Mouse (Mus musculus) heart, embryonic 13.5 days (tissue): ENCODE results near the gene Adgrf3. TPM values are rescaled to one million over a fixed set of nuclear protein-coding genes. Genes with fewer than 3 reads are reported as not detected.
"Not testable (repeated sequence)": the region's sequence is repeated elsewhere in the genome, so short reads cannot be mapped to it uniquely, and the experiment has no call there.

Experiments
- ATAC-seq: fragments of 200-750 bp; cut with Nextera tagmentation; 2 replicates; pipeline ENCODE4 v1.8.0; 2017; ENCODE audit warnings: moderate TSS enrichment; ENCODE audit not compliant: insufficient number of reproducible peaks, low FRiP score, low TSS enrichment; ENCODE audit errors: extremely low read depth
- H3K27ac ChIP-seq: fragments of 300-500 bp; sonication (generic); replicated peaks from 2 replicates; pipeline ENCODE4 v1.5.1; 2015; ENCODE audit warnings: moderate library complexity, mild to moderate bottlenecking, inconsistent platforms
- H3K27me3 ChIP-seq: fragments of 300-500 bp; sonication (generic); replicated peaks from 2 replicates; pipeline ENCODE4 v1.6.1; 2015; ENCODE audit warnings: mild to moderate bottlenecking, inconsistent platforms
- H3K36me3 ChIP-seq: fragments of 300-500 bp; sonication (generic); 2 replicates; pipeline ENCODE4 v1.6.1; 2015; ENCODE audit warnings: mild to moderate bottlenecking, inconsistent platforms
- H3K4me1 ChIP-seq: fragments of 300-500 bp; sonication (generic); 2 replicates; pipeline ENCODE4 v1.6.1; 2015; ENCODE audit warnings: inconsistent platforms
- H3K4me2 ChIP-seq: fragments of 300-500 bp; sonication (generic); 2 replicates; pipeline ENCODE4 v1.6.1; 2015; ENCODE audit warnings: inconsistent platforms, mild to moderate bottlenecking, moderate library complexity
- H3K4me3 ChIP-seq: fragments of 300-500 bp; sonication (generic); 2 replicates; pipeline ENCODE4 v1.5.1; 2015; ENCODE audit warnings: moderate library complexity, mild to moderate bottlenecking, inconsistent platforms
- H3K9ac ChIP-seq: fragments of 300-500 bp; sonication (generic); 2 replicates; pipeline ENCODE4 v1.6.1; 2015; ENCODE audit warnings: inconsistent platforms, mild to moderate bottlenecking, moderate library complexity
- H3K9me3 ChIP-seq: fragments of 300-500 bp; sonication (generic); 2 replicates; pipeline ENCODE4 v1.6.1; 2016; ENCODE audit warnings: inconsistent platforms
- WGBS: fragments of 180-500 bp; shearing (Covaris S2); methylation state at CpG from one replicate; pipeline ENCODE4 v1.1.7; 2015; ENCODE audit warnings: mixed read lengths; 5-methylcytosine and 5-hydroxymethylcytosine counted together
- polyA plus RNA-seq: library from polyadenylated mRNA; unstranded; fragments of >200 nt; fragmentation: Nextera tagmentation; extraction: Ambion mirVana; gene quantifications from 2 replicates; pipeline ENCODE4 v1.2.1, GENCODE M21; 2015

Gene Adgrf3
- polyA plus RNA-seq, 1 experiment from 2014 or later: 0.78 TPM

DNA sequence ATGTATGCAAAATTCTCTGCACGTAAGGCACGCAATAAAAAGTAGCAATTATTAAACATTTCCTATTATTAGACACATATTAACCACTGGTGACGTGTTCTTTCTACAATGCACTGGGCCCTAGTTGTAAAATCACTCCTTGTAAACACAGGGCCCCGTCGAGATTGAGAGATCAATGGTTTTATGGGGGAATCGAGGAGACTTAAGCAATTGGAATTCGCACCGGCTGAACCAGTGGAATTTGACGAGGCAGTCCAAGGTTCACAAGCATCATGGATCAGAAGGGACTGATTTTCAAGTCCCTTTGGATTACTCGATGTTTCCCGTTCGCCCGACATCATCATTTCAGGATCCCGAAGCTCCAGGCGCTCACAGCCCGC is 26.4 kb upstream of the Adgrf3 start:
- Histone ChIP-seq H3K36me3 (peaks cover 11% of the 10 kb centered on the region), H3K27ac (peak overlapping the region; percentile 65), H3K9me3 (peaks cover 5% of the 10 kb centered on the region; the same call in 1 of the 2 replicates), H3K9ac (peak overlapping the region; percentile 82), H3K4me3 (peak overlapping the region; percentile 84), H3K4me2 (peak overlapping the region; percentile 89), H3K27me3 (no peaks in the 10 kb centered on the region), H3K4me1 (peaks cover 39% of the 10 kb centered on the region)
- WGBS: 55% methylated on average over 16 of the region's 16 CpGs
- ATAC-seq: no peak

DNA sequence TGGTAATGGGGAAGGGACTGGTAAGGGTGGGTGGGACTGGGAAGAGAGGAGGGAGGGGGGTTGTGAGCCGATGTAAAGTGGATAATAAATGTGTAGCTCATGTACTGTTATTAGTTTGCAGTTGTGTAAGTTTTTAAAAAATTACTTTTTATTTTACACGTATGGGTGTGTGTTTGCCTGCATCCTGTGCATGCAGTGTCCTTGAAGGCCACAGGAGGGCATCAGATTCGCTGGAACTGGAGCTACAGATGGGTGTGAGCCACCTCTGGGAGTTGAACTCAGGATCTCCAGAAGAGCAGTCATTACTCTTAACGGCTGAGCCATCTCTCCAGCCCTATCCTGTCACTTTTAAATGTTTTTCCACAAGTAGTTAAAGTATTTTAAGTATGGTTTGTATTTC is 25.4 kb upstream of the Adgrf3 start:
- Histone ChIP-seq H3K27me3 (no peaks in the 10 kb centered on the region), H3K27ac (no peak overlapping the region), H3K4me3 (no peak overlapping the region), H3K9me3 (peaks cover 5% of the 10 kb centered on the region; the same call in 1 of the 2 replicates), H3K36me3 (peaks cover 11% of the 10 kb centered on the region), H3K4me2 (no peak overlapping the region), H3K4me1 (peaks cover 32% of the 10 kb centered on the region), H3K9ac (no peak overlapping the region)
- no peak for ATAC-seq
- WGBS: 80% methylated on average over 4 of the region's 4 CpGs

GRCm38 (mm10) chr5:30222681-30223080 is 17.2 kb upstream of the Adgrf3 start:
- Histone ChIP-seq H3K27ac (no peak overlapping the region), H3K4me1 (no peaks in the 10 kb centered on the region), H3K9me3 (no peaks in the 10 kb centered on the region), H3K9ac (no peak overlapping the region), H3K36me3 (peaks cover 6% of the 10 kb centered on the region), H3K27me3 (no peaks in the 10 kb centered on the region), H3K4me3 (no peak overlapping the region), H3K4me2 (no peak overlapping the region)
- ATAC-seq: no peak
- 95% methylated on average over 8 of the region's 8 CpGs for WGBS

DNA sequence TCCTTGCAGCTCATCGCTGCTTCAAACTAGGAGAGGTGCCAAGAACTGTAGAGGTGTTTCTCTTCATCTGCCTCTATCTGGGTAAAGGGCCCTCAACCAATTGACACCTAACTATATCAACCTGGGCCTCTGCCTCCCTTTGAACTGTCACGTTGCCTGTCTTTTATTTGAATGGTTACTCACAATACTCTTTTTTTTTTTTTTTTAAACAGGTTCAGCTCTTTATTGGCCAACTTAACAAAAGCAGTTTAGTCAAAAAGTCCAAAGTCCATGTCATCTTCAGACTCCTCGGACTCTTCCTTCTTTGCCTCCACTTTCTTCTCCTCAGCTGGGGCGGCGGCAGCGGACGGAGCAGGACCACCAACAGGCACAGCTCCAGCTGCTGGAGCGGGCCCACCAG is 15.1 kb upstream of the Adgrf3 start:
- H3K36me3 ChIP-seq: peaks cover 6% of the 10 kb centered on the region
- no peaks in the 10 kb centered on the region for H3K9me3 ChIP-seq
- no peak overlapping the region for H3K4me3 ChIP-seq
- no peak overlapping the region for H3K27ac ChIP-seq
- no peak for ATAC-seq
- H3K27me3 ChIP-seq: peaks cover 3% of the 10 kb centered on the region
- no peak overlapping the region for H3K4me2 ChIP-seq
- H3K9ac ChIP-seq: no peak overlapping the region
- WGBS: 87% methylated on average over 8 of the region's 8 CpGs
- H3K4me1 ChIP-seq: no peaks in the 10 kb centered on the region

DNA sequence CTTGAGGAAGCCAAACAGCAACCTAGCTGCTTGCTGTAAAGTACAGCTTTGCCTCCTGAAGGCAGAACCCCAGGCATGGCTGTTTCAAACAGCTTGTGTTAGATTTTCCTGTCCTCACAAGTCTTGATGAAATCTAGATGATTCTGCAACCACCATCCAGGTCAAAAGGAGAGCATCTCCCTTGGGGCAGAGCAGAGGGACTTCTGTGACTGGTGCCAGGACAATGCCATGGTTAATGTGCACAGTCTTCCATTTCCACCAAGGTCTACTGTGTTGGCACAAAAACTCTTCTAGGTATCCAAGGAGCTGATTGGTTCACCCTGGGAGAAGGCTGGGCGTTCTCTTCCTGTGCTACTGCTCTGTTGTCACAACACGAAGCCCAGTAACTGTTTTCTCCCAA is 14.2 kb upstream of the Adgrf3 start:
- H3K4me3 ChIP-seq: no peak overlapping the region
- no peak overlapping the region for H3K4me2 ChIP-seq
- H3K4me1 ChIP-seq: no peaks in the 10 kb centered on the region
- WGBS: 63% methylated on average over 2 of the region's 2 CpGs
- H3K9me3 ChIP-seq: no peaks in the 10 kb centered on the region
- peaks cover 5% of the 10 kb centered on the region for H3K27me3 ChIP-seq
- H3K27ac ChIP-seq: no peak overlapping the region
- peaks cover 6% of the 10 kb centered on the region for H3K36me3 ChIP-seq
- no peak overlapping the region for H3K9ac ChIP-seq
- ATAC-seq: no peak

- 68% methylated on average over 5 of the region's 5 CpGs for WGBS
- H3K27ac ChIP-seq: no peak overlapping the region
Measured at GRCm38 (mm10) chr5:30215970-30216369, 10.4 kb upstream of the Adgrf3 start.

DNA sequence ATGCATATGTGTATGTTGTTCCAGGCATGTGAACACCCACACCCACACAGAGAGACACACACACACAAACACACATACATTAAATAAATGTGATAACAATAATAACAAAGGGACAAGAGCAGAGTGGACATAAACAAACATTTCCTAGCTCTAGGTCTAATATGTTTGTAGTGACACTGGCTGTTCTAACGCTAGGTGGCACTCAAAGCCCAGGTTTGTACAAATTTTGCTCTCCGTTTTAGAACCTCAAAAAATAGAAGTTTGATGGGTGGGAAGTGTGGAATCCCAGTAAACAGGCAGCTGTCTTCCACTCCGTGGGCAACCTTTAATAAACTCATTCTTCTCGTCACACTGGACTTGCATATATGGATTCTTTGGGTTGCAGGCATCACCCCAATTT is 9.4 kb upstream of the Adgrf3 start:
- Histone ChIP-seq H3K9me3 (0 out of 2 replicates have a peak, but pooled peaks cover 3% of the 10 kb centered on the region), H3K36me3 (no peaks in the 10 kb centered on the region), H3K4me3 (no peak overlapping the region), H3K9ac (no peak overlapping the region), H3K4me2 (no peak overlapping the region), H3K4me1 (peaks cover 4% of the 10 kb centered on the region), H3K27me3 (peaks cover 5% of the 10 kb centered on the region), H3K27ac (no peak overlapping the region)
- ATAC-seq: no peak
- 10% methylated on average over 4 of the region's 4 CpGs for WGBS

More at GRCm38 (mm10) chr5:30215970-30216369, 10.4 kb upstream of the Adgrf3 start:
- Histone ChIP-seq H3K4me3 (no peak overlapping the region), H3K27me3 (peaks cover 5% of the 10 kb centered on the region), H3K9ac (no peak overlapping the region), H3K36me3 (no peaks in the 10 kb centered on the region), H3K9me3 (0 out of 2 replicates have a peak, but pooled peaks cover 3% of the 10 kb centered on the region), H3K4me1 (no peaks in the 10 kb centered on the region), H3K4me2 (no peak overlapping the region)
- ATAC-seq: no peak

DNA sequence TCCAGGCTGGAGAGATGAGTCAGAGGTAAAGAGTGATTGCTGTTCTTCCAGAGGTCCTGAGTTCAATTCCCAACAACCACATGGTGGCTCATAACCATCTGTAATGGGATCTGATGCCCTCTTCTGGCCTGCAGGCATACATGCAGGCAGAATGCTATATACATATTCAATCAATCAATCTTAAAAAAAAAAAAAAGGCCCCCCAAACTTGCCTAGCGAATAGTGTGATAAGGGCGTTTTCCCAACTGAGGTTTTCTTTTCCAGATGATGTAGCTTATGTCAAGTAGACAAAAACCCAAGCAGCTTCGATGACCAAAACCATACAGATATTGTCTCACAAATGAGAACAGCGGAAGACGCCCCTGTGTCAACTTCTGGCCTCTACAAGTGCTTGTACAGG is 5.2 kb upstream of the Adgrf3 start:
- H3K9me3 ChIP-seq, H3K27me3 ChIP-seq, H3K4me3 ChIP-seq, H3K4me2 ChIP-seq, H3K36me3 ChIP-seq, H3K27ac ChIP-seq, ATAC-seq, H3K9ac ChIP-seq: not testable (repeated sequence)
- 80% methylated on average over 5 of the region's 5 CpGs for WGBS
- peaks cover 14% of the 10 kb centered on the region for H3K4me1 ChIP-seq

- H3K4me3 ChIP-seq: no peak overlapping the region
- H3K9ac ChIP-seq: no peak overlapping the region
- 64% methylated on average over 6 of the region's 6 CpGs for WGBS
- H3K9me3 ChIP-seq: no peaks in the 10 kb centered on the region
- no peak for ATAC-seq
- no peak overlapping the region for H3K27ac ChIP-seq
- no peaks in the 10 kb centered on the region for H3K36me3 ChIP-seq
- peaks cover 17% of the 10 kb centered on the region for H3K4me1 ChIP-seq
- no peaks in the 10 kb centered on the region for H3K27me3 ChIP-seq
- H3K4me2 ChIP-seq: no peak overlapping the region
Measured at GRCm38 (mm10) chr5:30207276-30207675, 1.8 kb upstream of the Adgrf3 start.

- Histone ChIP-seq H3K36me3 (no peaks in the 10 kb centered on the region), H3K9me3 (no peaks in the 10 kb centered on the region), H3K4me3 (no peak overlapping the region), H3K4me2 (no peak overlapping the region), H3K4me1 (peaks cover 15% of the 10 kb centered on the region), H3K9ac (no peak overlapping the region), H3K27me3 (no peaks in the 10 kb centered on the region), H3K27ac (no peak overlapping the region)
- ATAC-seq: no peak
- WGBS: 61% methylated on average over 3 of the region's 3 CpGs
Measured at GRCm38 (mm10) chr5:30205034-30205433, 488 bp downstream of the Adgrf3 start.

DNA sequence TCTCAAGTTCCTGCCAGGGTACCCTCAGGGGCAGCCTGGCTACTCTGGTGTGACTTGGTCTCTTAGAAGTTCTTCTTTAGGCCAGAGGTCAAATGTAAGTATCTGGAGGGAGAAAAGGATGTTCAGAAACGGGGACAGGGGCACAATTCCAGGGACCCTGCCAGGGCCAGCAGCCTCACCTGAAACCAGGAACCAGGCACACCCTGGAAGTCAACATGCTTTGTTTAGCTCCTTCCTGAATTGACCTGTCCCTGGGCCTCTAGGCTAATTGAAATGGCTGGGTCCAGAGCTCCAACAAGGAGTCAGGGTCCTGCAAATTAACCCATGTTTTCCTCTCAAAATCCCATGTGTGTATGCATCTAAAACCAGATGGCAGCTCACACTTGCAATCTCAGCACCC is 1.1 kb downstream of the Adgrf3 start:
- Histone ChIP-seq H3K4me3 (no peak overlapping the region), H3K9me3 (no peaks in the 10 kb centered on the region), H3K4me1 (peaks cover 10% of the 10 kb centered on the region), H3K9ac (no peak overlapping the region), H3K4me2 (no peak overlapping the region), H3K36me3 (no peaks in the 10 kb centered on the region), H3K27me3 (no peaks in the 10 kb centered on the region), H3K27ac (no peak overlapping the region)
- no peak for ATAC-seq
- WGBS: 41% methylated on average over 1 of the region's 1 CpGs

GRCm38 (mm10) chr5:30203216-30203885 is 2.2 kb downstream of the Adgrf3 start:
- WGBS: 72% methylated on average over 10 of the region's 10 CpGs
- no peak for ATAC-seq
- Histone ChIP-seq H3K4me1 (peaks cover 5% of the 10 kb centered on the region; the same call in 1 of the 2 replicates), H3K4me3 (no peak overlapping the region), H3K9ac (no peak overlapping the region), H3K27ac (no peak overlapping the region), H3K4me2 (no peak overlapping the region), H3K36me3 (no peaks in the 10 kb centered on the region), H3K27me3 (no peaks in the 10 kb centered on the region), H3K9me3 (no peaks in the 10 kb centered on the region)
